Mouse (Mus musculus): ENCODE data around the gene Arhgef33. TPM values are rescaled to one million over a fixed set of nuclear protein-coding genes. Genes with fewer than 3 reads are reported as not detected.
"Not testable (repeated sequence)": the region's sequence is repeated elsewhere in the genome, so short reads cannot be mapped to it uniquely, and the experiment has no call there.

Arhgef33 gene
- total RNA-seq (2021): 0.67 TPM in 1 of 2 replicates, not detected in the other
- long read RNA-seq, partial matches to known transcripts: 1 of 1 reads
- long read RNA-seq, other reads (novel, unspliced or antisense): 0 of 1 reads

DNA sequence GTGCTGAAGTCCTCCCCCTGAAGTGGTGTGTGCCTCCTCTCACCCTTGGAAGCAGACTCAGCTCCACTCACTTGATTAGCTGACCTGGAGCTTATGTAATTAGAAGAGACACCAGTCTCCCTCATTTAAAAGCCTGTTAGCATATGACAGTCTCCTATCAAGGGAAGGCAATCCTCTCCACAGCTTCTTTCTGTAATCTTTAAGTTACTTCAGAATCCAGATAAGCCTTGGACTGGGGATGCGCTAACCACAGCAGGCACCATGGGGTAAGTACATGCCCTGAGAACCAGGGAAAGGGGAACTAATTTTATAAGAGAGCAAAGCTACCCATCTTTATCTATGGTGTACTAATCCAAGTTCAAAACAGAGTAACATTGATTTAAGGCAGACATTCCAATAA is at the start of gene Arhgef33:
TSS of gene Arhgef33 (plus strand) at position 157 of the 400 bp plus-strand sequence.
- DNase-seq: no peak

DNA sequence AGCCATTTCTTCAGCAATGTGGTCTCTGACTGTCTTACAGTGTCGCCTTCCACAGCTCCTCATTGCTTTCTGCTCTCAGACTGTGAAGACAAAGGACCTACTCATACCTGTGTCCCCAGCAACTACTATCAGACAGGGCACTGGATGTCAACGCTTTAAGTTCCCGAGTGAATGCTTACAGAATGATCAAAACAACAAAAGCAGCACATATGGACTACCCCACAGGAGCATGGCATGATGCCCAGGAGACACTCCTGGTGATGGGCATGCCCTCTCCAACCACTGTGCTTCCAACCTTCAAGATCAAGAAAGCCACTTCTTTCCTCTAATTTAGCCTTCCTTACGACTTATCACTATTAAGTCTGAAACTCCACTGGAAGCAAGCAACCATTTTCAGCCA is 40.1 kb upstream of the Arhgef33 start:
- DNase-seq: no peak

DNA sequence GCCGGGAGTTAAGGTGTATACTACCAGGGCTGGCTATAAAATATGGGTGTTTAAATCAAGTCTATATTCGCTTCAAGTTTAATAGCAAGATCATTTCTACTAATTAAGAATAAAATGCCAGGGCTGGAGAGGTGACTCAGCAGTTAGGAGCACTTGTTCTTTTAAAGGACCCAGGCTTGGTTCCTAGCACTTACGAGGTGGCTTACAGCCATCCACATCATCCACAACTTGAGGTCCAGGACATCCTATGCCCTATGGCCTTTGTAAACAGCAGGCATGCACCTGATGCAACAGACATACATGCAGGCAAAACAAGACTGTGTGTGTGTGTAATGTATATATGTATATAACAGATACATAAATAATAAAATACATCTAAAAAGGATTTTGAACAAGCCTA is 39.1 kb upstream of the Arhgef33 start:
- no peak for DNase-seq

DNA sequence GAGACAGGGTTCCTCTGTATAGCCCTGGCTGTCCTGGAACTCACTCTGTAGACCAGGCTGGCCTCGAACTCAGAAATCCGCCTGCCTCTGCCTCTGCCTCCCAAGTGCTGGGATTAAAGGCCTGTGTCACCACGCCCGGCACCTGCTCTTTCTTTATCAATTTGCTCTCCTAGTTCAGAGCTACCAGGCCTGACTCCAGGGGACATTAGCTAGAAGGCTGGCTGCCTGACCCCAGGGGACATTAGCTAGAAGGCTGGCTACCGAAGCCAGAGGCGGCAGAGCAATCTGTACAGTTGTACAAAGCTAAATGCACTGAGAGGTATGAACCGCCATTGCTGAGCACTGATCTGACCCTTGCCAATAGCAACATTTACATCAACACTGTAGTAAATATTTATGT is 36.6 kb upstream of the Arhgef33 start:
- DNase-seq: not testable (repeated sequence)

DNA sequence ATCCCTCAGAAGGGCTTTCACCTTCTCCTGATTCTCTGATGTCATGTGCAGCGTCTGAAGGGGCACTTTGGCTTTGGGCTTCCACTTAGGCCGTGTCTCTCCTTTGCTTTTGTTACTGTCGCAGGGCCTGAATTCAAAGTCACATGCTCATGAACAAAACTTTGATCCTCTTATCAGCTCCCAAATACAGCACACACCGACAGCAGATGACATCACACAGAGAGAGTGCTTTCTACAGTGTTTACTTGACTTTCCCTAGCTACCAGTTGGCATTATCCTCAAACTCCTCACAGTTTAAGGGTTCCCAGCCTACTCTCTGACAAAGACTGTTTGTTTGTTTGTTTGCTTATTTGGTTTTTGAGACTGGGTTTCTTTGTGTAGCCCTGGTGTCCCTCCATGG is 29.0 kb upstream of the Arhgef33 start:
- no peak for DNase-seq

DNA sequence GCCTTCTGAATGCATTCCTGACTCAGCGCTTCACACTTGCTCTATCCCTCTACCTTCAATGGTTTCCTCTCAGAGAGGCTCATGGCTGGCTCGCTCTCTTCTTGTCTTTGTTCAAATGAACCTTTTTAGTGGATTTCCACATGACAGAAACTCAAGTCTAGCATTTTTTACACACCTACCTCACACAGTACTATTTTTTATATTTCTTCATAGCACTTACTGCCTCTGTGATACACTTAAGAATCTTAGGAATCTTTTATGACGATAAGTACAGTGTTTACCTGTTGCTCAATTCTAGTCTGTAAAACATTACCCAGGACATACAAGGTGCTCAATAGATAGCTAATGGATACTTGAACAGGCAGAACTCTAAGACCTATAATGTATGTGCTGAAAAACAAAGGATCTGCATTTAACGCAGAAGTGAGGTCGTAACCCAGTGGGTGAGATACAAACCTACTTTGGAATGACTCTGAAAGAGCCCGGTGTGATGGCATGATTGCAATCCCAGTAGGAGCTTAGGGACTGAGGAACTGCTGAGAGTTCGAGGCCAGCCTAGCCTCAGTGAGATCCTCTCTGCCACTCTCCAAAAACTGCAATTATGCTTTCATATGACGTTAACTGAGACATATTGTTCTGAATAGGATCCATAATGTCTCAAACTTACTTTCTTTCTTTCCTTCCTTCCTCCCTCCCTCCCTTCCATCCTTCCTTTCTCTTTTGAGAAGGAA is 27.7 kb upstream of the Arhgef33 start:
- no peak for DNase-seq

DNA sequence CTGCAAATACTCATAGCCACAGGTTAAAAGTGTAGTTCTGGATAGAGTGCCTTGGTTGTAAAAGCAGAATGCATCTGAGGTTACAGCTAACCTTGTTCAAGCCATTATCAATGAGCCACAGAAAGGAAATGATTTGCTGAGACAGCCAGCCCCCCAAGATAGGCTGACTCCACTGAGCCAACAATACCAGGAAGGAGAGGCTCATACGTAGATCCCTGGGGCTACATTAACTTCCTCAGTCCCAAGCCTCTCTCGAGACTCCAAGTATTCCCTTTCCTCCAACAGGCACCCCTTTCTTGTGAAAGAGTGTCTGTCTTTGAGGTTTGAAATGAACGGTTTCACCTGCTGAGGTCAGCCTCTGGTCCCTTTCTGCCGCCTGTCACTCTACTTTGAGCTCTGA is 22.8 kb upstream of the Arhgef33 start:
- no peak for DNase-seq

DNA sequence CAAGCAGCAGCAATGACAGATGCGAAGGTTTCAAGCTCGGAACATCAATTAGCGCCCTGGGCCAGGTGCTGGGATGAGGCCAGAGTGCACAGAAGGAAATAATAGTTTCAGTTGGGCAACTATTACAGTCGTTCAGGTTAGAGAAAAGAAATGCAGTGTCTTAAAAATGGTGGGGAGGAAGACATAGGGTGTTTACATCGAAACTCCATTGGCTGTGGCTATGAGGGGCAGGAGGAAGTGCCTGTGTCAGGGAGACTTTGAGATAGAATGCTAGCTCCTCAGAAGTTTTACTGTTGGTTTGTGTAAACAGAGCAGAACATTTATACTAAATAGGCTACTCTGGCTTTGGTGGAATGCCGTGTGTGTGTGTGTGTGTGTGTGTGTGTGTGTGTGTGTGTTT is 19.2 kb upstream of the Arhgef33 start:
- no peak for DNase-seq

DNA sequence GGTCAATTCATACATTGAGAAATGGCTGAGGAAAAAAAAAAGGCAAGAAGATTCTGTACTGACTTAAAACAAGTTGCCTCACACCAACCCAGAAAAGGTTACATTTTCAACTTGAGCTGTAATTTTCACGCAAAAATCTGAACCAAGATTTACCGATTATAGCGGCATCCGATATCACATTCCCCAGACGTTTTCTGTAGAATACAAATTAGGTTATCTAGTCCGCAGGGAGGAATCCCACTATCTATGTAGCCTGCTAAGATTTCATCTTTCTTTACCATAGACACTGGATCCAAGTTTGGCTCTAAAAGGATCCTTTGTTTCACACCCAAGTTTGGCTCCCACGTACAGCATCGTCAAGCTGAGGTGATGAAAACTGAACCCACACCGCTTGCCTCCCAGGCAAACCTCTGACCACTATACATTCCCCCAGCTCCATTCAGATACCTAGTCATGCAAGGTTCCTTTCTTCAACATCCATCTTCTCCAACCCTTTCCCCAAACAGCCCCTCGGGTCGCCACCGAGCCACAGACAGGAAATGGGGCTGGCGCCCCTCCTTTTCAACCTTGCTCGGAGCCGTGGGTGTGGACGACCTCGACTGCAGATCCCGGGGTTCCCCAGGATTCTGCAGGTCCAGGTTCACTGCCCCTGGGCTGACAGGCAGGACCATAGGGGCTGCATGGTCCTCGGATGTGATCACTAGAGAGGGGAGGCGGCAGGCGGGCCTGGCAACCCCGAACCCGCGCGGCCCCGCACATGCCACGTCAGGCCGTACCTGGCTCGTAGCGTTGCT is 17.7 kb upstream of the Arhgef33 start:
- no peak for DNase-seq

DNA sequence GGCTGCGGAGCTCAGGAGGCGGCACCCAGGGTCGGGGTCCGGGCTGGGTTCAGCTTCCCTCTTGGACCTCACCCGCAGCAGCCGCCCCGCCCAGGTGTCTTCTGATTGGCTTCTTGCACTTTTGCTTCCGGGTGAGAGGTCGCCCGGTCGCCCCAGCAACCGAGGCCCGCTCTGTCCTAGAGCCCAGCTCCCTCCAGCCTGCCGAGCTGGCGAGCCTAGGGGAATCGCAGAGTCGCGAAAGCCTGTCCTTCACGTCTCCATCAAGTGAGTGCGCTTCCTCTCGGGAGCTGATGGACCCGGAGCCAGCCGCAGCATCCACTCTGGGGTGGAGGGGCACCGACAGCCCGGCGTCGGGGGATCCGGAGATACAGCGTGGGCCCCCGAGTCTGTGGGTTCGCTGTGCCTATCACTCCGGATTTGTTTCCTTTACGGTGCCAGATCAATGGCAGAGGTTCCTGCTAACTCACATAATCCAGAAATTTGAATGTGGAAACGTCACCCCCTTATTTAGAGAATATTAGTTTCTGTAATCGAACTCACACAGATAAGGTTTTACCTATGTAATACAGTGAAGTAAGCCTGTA is 17.0 kb upstream of the Arhgef33 start, which contains the start of the genes Morn2 and Dhx57:
TSS of gene Morn2 (plus strand) at position 130 of the 584 bp plus-strand sequence.
TSS of gene Dhx57 (minus strand) at position 403 of the 584 bp plus-strand sequence.
- DNase-seq: peak; percentile 99

DNA sequence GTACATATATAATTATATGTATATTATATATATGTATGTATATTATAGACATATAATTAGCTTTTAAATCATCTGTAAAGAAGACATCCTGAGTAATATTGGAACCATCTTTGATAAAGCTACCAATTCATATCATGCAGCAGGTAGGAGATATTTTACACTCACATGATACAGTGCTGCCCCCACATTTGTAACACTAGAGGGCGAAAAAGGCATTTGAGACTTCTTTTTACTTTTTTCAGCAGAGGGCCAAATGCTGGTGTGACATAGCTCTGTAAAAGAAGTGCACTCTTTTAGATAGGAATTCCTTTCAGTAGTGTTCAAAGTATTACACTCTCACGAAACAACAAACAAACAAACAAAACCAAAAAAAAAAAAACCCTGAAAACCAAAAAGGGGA is 16.1 kb upstream of the Arhgef33 start:
- no peak for DNase-seq

DNA sequence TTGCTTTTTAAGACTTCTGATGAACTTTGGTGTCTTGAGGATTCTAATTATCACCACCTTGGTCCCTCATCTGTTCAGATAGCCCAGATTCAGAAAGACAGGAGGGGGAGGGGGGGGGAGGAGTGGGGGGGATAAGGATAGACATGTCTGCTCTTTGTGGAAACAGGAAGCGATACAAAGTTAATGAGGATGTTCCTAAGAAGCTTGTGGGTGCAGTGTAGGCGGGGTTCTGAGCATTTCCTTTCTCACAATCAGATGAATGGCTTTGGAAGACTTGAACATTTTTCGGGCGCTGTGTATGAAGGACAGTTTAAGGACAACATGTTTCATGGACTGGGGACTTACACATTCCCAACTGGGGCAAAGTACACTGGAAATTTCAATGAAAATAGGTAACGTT is 11.9 kb upstream of the Arhgef33 start:
- DNase-seq: no peak

DNA sequence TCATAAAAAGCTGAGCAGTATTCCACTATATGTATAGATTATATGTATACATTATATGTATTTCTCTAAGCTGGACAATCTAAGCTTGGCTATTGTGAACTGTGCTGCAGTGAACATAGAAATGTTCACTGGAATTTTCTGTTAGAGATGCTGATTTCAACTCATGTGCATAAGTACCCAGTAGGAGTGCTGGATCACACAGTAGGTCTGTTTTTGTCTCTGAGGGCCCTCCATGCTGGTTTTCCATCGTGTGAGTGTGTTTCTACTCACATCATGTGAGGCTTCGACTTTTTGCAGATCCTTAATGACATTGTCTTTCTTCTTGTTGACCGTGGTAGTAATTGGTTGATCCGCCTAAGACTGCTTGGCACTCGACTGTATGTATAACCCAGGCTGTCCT is 8.4 kb upstream of the Arhgef33 start:
- DNase-seq: no peak

DNA sequence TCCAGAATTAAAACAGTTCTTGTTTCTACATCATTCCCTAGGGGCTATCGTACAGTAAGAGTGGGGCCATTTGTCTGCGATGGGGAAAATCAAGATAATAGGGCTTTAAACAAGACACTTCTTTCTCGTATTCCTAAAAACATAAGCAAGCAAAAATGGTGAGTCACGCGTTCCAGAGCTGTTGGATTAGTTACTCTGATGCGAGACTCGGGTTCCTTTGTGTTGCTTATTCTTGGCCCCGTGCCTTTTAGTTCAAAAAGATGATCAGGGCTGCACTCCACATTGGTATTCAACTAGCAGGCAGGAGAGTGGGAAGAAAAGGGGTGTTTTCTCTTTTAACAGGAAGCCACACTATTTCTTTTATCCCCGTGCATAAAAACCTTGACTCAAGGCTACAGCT is 4.6 kb downstream of the Arhgef33 start:
- no peak for DNase-seq

DNA sequence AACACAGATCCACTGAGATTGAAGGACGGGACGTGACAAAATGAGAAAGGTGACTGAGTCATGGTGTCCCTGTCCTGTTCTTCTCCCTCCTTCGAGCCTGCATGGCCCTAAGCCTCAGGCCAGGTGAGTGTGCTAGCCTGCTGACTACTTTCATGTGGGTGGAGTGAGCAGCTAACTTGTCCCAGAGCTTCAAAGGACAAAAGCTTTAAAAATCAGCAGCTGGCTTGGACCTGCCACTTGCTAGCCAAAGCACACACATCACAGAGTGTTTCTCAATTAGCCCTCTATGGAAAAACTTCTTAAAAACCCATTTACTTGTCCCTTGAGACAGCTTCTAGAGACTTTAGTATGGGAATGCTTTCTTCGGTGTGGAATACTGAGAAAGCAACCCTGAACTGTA is 5.2 kb downstream of the Arhgef33 start:
- DNase-seq: no peak

DNA sequence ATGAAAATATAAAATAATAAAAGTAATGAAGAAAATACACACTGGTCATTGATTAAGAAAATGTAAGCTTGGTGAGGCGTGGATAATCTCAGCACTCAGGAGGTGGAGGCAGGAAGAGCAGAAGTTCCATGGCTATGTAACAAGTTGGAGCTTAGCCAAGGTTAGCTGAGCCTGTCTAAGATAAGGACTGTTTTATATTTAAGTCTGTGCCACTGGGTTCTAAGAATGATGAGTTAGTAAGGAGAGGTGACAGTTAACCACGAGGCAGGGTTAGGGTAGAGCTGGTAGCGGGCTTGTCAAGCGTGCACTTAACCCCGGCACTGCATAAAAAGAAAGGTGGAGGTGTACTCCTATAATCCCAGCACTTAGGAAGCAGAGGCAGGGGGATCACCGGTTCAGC is 15.0 kb downstream of the Arhgef33 start:
- DNase-seq: no peak

DNA sequence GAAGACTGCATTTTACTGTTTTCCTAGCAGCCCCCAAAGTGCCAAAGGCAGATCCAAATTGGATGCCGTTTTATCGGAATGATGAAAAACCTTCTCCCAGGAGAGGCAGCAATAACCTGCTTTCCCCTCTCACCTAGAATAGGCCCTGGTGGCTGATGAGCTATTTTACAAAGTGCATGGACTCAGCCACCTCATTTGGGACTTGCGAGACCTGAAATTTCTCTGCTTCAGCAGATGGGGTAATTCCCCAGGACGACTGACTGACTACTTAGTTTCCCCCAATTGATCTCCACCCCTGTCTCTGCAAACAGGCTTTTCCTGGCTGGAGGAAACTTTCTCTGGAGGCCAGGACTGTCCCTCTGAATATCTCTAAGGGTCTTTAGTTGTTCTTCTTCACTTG is 15.8 kb downstream of the Arhgef33 start:
- no peak for DNase-seq

DNA sequence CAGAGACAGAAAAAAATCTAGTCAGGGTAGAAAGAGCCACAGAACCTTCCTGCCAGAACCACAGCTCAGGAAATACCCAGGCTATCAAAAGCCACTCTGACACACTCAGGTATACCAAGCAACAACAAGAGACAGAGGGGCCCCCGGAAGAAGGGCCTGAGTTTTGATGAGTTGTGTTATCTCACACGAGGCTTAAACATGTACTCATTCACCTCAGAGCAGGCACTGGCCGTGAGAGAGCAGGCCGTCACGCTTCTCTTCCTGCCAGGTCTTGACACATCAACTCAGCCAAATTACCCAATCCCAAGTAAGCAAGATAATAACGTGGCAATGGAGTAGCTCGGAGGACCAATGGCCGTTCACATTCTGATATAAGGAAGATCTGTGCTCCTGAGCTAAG is 16.5 kb downstream of the Arhgef33 start:
- no peak for DNase-seq

DNA sequence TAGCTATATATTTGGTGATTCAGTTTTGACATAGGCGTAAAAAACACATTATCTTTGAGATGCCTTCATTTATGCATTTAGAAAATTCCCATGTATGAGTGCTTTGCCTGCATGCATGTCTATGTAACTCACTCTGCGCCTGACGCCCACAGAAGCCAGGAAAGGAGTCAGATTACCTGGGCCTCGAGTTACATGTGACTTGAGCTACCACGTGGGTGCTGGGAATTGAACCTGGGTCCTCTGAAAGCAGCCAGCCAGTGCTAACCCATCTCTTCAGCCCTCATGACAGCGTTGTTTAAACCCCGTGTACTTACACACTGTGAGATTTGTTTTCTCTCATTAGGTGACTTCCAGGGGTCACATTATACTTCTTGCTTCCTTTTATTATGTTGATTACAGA is 17.3 kb downstream of the Arhgef33 start:
- DNase-seq: no peak

DNA sequence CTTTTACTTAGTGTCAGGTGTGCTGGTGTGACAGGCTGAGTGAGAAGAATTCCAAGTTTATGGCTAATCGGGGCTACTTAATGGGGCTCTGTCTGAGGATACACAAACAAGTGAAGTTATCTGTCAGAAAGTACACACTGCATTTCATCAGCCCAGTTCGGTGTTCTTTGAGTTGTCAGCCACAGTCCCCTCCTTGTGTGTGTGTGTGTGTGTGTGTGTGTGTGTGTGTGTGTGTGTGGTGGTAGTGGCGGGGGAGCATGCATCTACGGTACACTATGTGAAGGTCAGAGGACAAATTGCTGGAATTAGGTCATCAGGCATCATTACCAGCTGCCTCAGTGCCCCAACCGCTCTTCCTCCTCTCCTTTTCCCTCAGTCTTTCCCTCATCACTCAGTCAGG is 18.2 kb downstream of the Arhgef33 start:
- DNase-seq: no peak

DNA sequence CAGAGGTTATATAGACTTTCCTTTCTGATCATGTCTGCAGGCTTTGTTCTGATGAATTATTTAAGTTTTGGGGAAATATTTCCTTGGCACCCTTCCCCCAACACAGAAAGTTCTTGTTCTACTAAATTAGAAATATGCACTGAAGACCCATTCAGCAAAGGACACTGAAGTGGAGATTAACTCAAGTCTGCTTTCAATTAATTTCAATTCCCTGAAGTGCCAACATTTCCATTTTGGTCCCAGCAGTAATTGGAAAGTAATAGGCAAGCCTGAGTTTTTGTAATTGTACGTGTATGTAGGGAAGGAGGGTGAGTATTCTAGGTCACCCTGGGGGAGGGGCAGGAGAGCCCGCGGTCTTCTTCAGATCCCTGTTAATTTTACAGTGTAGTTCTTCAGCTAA is 19.2 kb downstream of the Arhgef33 start:
- no peak for DNase-seq

DNA sequence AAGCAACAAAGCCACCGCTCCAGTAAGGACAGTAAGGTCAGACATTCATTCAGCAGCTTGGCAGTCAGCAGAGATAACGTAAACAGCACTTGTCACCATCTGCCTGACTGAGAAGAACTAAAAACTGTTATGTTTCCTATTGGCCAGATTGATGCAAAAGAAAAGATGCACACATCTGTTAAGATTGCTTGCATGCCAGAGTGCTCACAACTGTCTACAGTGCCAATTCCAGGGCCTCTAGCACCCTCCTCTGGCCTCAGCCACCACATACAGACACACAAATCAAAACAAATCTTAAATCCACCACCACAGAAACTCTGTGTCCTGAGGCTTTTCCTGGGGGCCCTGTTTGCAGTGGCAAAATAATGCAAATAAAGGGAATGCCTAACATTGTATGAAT is 25.2 kb downstream of the Arhgef33 start:
- DNase-seq: no peak

DNA sequence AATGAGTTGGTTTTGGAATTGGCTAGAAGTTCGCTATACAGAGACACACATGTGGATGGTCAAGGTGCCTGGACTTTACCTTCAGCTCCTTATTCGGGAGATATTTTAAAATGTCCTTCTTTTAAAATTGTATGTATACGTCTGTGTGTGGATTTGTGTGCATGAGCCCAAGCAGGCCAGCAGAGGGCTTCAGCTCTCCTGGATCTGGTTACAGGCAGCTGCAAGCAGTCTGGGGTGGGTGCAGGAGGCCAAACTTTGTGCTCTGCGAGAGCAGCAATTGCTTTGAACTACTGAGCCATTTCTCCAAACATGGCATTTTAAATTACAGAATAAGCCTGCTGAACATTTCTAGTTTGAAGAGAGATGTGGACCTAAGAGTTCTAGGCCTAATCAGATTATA is 38.1 kb downstream of the Arhgef33 start:
- no peak for DNase-seq
